Mouse (Mus musculus) large intestine, adult 2 months (tissue): ENCODE results near the gene Togaram2. TPM values are rescaled to one million over a fixed set of nuclear protein-coding genes. Genes with fewer than 3 reads are reported as not detected.

Source experiments
- DNase-seq: peaks from one replicate; pipeline ENCODE4 v3.0.0-alpha.2; 2012; ENCODE audit warnings: low read depth, low spot score
- WGBS: fragments of 180-500 bp; shearing (Covaris S2); methylation state at CpG from one replicate; pipeline ENCODE4 v1.1.7; 2018; 5-methylcytosine and 5-hydroxymethylcytosine counted together
- polyA plus RNA-seq: library from polyadenylated mRNA; depleted of rRNA; stranded (reverse); fragments of >200 nt; gene quantifications from 2 replicates; pipeline ENCODE4 v1.2.3, GENCODE M21; 2012

Gene Togaram2
- polyA plus RNA-seq, 1 experiment = 0.29 TPM

DNA sequence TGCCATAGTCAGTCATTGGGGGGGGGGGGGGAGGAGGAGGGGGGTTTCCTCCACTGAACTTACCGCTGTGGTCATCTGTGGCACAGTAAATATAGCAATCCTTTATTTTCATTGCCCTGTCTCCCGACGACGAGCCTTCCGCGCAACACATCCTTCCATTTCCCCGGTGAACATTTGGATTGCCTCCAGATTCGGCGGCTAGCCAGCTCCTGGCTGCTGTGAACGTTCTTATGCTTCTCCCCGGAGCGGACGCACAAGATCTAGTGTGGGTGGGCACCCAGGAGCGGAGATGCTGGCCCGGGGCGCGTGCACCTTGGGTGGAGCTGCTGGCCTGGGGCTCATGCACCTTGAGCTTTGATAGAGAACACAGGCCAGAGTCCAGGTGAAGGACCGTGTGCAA, 1.8 kb downstream of the Togaram2 start:
- WGBS = 80% methylated on average over 18 of the region's 18 CpGs
- DNase-seq = no peak

DNA sequence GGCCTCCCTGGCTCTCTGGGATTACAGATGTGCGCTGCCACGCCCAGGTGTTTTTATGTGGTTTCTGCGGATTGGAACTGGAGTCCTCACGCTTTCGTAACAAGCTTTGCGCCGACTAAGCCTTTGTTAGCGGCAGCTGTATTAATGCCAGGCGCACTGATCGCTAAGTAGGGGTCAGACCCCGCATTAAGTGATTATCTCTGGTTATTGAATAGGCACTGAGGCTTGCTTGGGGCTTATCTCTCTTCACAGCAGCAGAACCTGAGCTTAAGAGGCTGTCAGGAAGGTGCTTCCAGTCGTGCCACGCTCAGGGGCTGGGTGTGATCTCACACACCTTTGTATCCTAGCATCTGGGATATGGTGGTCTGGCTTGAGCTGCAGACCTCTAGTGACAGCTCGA, 8.6 kb downstream of the Togaram2 start:
- WGBS = 89% methylated on average over 14 of the region's 14 CpGs
- DNase-seq = no peak

DNA sequence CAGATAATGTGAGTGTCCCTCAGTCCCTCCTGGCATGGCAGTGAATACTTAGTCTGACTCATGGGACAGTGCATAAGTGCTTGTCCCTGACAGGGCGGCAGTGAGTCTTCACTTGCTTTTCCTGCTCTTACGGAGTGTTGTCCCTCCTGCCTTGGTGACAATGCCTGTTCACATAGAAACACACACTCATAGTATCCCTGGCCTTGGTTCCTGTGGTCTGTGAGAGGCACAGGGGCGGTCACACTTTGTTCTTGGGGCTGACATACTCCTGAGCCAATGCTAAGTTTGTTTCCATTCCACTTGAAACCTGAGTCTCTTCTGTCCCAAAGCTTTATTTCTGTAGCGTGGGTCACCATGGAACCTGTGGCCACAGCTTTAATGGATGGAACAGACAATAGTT, 9.3 kb downstream of the Togaram2 start:
- no peak for DNase-seq
- WGBS = 91% methylated on average over 4 of the region's 4 CpGs

DNA sequence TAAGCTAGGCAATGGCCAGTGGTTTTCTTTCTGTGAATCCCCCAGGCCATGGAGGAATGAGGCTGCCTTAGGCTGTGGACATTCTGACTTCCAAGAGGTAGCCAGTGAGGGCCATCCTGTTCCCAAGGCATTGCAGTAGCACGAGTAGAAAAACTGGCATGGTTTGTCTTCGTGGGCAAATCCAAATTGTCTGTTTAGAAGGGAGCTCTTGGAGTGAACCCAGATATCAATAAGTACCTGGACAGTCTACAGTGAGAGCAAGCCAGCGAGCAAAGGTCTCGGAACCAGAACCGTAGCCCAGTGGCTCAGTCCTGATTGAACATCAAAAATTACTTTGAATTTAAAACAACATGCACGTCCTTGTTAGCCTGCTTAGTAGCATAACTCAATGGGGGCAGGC, 10.2 kb downstream of the Togaram2 start:
- no peak for DNase-seq
- WGBS = 90% methylated on average over 6 of the region's 6 CpGs

DNA sequence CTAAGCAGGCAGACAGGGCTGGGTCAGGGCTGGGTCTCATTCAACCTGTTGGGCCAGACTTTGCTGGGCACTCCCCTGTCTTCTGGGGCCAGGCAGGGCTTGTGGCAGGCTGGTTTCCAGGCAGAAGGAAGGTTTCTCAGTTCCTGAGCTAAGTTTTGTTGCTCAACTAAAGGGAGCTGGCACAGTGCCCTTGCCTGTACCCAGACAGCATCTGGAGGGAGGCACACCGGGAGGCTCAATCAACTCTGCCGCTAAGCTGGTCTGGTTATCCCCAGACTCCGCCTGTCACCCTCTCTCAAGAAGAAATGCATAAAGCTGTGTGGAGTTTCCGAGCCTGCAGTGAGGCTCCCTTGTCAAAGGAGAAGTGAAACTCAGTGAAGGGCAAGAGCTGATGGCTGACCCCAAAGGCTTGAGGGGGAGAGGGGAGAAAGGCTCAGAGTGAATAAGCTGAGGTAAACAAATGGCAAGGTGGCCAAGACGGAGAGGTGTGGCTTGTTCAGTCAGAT, 11.1 kb downstream of the Togaram2 start:
- DNase-seq = no peak

DNA sequence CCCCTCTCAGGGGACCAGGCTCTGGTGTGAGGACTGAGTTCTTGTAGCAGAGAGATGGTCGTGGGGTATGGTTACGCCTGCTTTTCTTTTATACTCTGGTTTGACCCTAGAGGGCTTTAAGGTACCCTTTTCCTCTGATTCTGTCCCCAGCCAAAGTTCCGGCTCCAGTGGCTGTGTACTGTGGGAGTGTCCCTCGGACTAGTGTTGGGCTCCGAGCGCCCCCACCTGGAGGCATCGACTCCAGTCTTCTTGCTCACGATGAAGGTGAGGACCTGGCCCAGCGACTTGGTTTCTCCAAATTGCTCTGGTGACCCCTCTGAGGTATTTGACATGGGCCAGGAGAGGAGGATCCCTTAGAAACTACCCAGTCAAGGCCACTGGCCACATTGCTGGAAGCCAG, 14.4 kb downstream of the Togaram2 start:
- no peak for DNase-seq
- 77% methylated on average over 9 of the region's 9 CpGs for WGBS

More for the DNA sequence above, 11.1 kb downstream of the Togaram2 start:
- 23% methylated on average over 5 of the region's 5 CpGs for WGBS

DNA sequence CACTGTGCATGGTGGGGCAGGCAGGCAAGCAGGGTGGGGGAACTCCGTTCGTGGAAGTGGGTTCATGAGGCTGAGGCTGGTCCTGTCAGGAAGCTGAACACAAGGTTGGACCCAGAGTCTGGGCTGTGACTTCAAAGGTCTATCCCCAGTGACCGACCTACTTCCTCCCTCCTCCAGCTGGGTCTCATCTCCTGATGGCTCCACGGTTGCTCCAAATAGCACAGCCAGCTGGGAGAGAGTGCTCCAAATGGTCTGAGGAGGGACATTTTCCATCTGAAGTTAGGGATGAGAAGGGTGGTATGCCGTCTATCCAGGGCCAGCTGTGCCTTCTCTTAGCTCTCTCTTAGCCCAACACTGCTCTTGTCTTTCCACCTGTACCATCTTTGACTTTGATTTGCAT, 16.8 kb downstream of the Togaram2 start:
- DNase-seq = no peak
- WGBS = 60% methylated on average over 5 of the region's 5 CpGs

DNA sequence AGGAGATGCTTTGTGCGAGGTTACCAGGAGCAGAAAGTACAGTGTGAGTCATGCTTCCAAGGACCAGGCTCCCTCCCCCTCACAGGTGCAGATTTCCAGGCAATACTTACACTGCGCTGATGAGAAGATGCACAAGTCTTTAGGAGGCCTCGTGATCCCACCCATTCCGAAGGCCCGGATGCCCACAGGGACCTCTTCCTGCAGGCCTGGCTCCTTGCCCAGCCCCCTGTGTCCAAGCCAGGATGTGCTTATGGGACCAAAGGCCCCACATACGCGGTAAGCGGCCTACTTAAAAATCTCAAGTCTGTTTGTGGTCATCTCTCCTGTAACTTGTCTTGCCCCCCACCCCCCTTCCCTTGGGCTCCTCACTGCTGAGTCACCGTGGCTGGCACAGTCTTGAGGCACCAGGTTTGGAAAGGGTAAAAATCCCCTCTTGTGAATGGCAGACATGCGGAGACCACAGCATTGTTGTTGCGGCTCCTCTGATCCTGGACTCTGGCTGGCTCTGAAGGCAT, 18.4 kb downstream of the Togaram2 start:
- 68% methylated on average over 11 of the region's 11 CpGs for WGBS
- no peak for DNase-seq

DNA sequence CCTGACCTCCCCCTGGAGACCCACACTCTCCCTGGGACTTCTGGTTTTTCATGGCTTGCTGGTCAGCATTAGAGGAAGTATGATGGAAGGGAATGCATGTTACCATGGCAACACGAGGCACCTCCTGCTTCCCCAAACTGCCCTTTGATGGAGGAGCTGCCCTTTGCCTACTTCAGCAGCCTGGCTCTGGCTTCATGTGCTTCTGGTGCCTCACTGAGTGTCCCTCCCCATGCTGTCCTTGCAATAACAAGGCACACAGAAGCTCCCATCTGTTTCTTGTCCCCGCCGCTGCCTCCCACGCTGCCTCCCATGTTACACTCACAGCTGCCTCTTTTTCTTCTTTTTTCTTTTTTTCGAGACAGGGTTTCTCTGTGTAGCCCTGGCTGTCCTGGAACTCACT, 20.3 kb downstream of the Togaram2 start:
- WGBS = 51% methylated on average over 5 of the region's 5 CpGs

DNA sequence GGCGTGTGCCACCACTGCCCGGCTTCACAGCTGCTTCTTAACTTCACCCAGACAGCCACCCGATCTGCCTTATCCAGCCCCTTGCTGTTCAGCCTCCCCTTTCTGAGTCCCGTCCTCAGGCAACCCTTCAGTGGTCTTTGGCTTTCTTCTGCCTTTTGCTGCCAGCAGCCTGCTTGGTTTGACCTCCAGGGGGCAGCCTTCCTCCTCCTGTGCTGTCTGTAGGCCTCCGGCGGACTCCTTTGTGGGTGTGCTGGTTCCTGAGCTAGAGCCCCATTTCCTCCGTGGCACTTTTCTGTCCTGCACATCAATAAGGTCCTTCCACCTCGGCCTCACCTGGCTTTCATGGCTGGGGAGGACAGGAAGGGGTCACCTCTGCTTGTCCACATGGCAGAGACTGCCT, 20.7 kb downstream of the Togaram2 start:
- DNase-seq = no peak
- 67% methylated on average over 8 of the region's 8 CpGs for WGBS

More for the DNA sequence above, 20.3 kb downstream of the Togaram2 start:
- no peak for DNase-seq

DNA sequence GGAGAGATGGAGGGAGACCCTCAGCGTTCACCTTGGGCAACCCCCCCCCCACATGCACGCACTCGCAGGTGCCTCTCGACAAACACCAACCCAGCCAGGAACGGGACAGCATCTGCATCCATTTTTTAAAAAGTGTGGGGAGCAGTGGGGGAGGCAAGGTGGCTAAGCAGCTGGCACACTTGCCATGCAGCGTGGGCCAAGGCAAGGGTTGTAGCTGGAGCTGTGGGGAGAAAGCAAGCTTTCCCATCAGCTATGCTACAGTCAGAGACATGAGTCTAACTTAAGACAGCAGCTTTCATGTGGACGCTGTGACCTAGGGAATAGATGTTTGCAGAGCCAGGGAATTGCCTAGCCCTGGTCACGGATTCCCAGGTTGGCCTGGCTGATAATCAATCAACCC, 22.1 kb downstream of the Togaram2 start:
- DNase-seq = no peak
- WGBS = 81% methylated on average over 8 of the region's 8 CpGs

DNA sequence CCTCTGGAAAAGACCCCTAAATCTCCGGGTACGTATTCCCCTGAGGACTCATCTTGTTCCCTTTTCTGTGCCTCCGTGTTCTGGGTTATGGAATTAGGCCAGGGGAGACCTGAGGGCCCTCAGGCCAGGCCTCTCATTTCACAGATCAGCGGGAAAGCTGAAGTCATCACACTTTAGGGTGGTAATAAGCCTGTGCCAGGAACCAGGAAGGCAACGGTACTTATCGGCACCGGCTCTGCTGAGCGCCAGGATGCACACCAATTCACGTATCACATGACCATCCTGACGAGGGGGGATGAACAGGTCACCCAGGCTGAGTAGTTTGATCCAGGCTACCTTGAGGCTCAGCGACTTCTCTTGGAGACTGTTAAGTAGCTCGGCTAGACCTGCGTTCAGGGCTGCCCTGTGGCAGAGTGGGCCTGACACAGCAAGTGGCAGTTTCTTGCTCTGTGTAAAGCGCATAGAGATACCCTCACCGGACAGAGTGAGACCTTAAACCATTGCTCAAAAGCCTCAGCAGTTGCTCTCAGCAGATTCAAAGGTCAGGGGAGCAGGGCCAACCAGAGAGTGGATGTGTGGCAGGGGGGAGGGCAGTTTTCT, 22.8 kb downstream of the Togaram2 start:
- WGBS = 72% methylated on average over 15 of the region's 15 CpGs
- no peak for DNase-seq

DNA sequence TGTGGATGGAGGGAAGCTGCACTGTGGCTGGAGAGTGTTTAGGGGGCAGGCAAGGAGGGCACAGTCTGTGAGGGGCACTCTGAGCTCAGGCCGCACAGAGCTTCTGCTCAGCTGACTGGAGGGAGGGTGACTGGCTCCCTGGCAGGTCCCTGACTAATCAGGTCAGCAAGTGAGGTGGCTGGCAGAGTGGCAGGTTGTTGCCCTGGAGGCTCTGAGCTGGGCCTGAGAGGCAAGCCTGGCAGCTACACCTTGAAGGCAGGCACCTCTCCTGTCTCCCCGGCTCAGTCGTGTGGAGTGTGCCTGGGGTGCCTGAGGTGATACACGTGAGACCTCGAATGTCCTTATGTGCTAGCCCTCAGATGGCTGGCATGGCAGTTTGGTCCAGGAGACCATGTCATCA, 23.3 kb downstream of the Togaram2 start:
- WGBS = 88% methylated on average over 5 of the region's 5 CpGs
- DNase-seq = no peak

DNA sequence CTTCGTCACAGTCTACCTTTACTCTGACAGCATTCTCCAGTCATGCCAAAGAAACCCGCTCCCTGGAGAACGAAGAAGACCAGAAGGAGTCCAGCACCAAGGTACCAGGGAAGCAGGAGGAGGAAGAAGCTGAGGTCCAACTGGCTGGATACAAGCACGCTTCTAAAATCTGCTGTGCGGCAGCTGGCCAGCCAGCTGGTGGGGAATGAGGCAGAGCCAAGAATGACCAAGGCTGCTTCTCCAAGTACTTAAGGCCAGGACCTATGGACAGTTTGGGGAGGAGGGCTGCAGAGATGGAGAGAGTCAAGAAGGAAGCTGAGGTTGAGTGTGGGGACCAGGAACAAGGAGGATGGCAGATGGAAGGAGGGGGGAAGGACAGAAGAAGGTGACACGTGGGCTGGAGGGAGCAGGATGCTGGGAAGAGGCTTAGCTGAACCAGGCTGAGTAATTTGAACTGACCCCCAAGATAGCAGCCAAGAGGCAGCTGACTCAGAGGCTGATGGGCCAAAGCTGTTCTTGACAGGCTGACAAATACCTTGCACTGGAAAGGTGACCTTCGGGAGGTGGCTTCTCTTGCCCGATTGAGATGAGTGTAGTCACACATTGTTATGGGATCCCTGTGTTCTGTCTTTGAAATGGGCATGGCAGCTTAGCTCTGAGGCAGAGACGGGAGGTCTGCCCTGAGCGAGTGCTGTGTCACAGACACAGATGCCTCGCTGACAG, 25.0 kb downstream of the Togaram2 start:
- no peak for DNase-seq
- 73% methylated on average over 11 of the region's 11 CpGs for WGBS

DNA sequence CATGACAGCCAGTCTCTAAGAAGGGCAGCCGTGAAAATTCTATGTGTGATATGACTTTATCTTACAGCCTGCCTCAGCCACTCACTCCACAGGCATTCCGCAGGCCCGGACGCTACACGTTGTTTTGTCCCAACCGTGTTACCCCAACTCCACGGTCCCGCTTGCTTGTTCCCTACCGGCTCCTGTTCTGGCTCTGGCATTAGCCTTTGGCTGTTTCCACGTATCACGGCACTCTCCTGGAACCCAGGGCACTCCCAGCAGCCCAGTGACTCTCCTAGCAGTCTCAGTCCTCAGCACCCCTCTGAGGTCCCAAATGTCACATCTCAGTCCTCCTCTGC, 25.5 kb downstream of the Togaram2 start:
- WGBS = 89% methylated on average over 11 of the region's 11 CpGs
- DNase-seq = no peak

DNA sequence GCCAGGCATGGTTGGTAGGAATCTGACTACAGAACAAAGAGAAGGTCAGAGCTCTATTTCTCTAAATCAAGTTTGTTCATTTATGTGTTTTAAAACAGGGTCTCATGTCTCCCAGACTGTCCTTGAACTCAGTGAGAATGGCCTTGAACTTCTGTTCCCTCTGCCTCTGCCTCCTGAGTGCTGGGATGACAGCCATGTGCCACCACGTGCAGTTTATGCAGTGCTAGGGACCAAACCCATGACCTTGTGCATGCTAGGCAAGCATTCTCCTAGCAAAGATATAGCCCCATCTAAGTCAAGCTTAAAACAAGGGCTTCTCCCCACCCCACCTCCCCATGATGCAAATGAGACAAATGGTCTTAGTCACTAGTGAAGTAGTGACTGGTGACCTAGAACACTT, 32.1 kb downstream of the Togaram2 start:
- WGBS = 49% methylated on average over 1 of the region's 1 CpGs
- DNase-seq = no peak

DNA sequence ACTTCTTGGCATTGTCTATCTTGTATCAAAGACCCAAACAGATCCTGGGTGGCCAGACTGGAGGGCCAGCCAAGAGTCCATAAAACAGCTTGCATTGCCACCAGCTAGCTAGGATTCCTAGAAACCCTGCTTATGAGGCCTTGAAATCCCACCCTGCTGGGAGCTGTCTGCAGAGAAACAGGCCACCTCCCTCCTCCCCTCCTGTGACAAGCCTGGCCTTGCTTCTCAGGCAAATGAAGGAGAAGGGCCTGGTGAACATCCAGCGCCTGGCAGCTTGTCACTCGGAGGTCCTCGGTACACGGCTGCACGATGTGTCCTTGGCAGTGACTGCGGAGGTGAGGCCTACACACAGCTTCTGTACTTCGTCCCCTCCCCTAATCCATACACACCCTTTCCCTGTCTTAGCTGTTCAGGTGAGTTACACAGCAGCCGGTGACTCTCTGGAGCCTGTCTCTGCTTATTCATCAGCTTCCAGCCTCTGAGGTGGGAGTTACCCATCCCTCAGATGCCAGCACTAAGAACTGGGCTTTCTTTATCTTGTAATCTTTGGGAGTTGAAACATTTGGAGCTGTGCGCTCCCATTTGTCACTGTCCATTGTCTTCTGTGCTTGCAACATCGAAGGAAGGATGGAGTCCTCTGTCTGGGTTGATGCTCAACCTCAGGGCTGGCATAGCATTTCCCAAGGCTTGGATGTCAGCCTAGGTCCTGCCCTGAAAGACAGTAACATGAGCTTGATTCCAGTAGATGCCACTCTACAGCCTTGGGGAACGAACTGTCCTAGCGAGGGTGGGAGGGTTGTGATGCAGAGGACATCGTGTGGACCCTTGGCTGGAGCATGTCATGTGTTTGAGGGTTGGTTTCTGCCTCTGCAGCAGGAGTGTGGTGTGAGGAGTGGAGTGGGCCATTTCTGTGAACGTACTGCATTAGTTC, 32.8 kb downstream of the Togaram2 start:
- DNase-seq = no peak

DNA sequence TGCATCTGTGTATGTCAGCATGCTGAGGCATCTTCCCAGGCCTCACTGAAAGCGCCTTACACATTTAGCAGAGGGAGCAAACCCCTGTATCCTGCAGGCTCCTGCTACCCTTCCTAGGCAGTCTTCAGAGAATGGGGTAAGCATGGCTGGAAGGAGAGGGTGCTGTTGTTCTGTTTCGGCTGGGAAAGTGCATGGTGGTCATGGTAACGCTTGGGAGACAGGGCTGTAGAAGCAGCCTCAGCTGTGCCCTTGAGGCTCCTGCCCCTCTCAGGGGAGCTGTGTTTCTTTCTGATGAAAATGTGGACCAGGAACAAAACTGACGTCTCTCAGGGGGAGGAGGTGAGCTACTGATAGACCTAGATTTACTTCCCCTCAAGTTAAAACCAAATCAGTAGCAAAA, 34.7 kb downstream of the Togaram2 start:
- 66% methylated on average over 4 of the region's 4 CpGs for WGBS
- no peak for DNase-seq

More for the DNA sequence above, 32.8 kb downstream of the Togaram2 start:
- WGBS = 61% methylated on average over 14 of the region's 14 CpGs

DNA sequence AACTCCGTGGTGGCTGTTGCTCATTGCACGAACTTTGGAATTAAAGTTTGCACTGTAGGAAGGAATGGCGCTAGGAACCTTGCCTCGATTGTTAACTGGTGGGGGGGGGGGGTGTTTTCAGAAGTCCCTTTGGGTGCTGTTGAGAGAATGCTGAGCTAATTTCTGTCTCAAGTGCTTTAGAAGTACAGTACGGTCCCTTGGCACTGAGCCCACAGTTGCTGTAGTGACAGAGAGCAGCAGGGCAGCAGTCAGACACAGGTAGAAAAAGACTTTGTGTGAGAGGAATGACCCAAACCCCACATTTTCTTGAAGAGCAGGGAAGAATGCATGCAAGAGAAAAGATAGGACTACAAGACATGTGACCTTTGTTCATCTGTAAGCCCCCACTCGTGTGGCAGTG, 39.2 kb downstream of the Togaram2 start:
- DNase-seq = no peak
- 52% methylated on average over 6 of the region's 6 CpGs for WGBS

DNA sequence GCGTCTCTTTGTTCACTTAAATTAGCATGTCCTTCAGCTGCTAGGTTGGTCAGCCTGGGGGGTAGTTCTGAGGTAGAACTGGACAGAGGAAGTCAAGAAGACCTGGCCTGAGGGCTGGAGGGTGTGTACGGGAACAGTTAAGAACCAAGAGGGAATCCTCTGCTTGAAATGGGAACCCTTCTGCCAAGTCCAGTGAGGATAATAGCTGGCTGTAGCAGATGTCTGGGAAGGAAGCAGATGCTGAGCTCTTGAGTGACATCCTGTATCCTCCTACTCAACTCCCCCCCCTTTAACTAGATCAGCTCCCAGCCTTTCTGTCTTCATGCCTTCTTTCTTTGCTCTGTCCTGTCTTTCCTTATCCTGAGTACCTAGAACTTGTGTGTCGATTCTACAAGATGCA, 42.0 kb downstream of the Togaram2 start:
- DNase-seq = no peak
- WGBS = 85% methylated on average over 3 of the region's 3 CpGs
